8 mouse cellular contexts compared by ENCODE assay signal in the genomic region with DNA sequence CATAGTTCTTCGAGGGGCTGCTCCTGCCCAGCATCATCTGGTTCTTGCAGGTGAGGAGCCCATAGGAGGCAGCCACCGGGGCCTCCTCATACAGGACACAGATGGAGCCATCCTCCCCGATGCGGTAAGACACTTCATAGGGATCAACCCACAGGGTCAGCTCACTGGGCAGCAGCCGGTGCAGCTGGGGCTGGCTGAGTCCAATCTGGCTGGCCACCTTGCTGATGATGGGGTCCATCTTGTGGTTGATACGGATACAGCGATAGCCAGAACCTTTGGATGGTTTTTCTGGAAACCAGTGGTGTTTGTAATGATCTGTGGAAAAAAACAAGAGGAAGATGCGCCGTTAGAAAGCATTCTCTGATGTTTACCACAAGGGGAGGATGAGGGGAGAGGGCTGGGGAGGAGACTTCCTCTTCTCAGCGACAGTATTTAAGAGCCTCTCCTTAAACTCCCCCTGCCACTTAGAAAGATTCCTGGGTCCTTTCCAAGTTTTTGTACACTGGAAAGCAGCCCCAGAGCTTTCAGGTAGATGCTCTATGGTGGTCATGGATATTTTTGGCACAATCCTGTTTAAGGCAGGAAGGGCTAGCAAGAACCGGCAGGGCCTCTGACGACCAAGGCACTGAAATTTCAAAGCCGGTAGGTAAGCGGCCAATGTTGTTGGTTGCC. TPM values are rescaled to one million over a fixed set of nuclear protein-coding genes. Genes with fewer than 3 reads are reported as not detected.
A peak's percentile ranks its signal among the peaks of the same experiment; 100 is the strongest.
DNase-seq lines count a peak whose midpoint lies in the region; ATAC-seq and TF ChIP-seq lines count a peak whose summit lies in the region.

No protein-coding gene starts in this region.

- intact Hi-C loops in heart, adult 2 months (cut with DNase I), result loop anchor here (1.0 kb wide), 2 partner anchors 14 to 22 kb away; no protein-coding TSS in a partner anchor
- intact Hi-C loops in heart, postnatal 14 days (cut with DNase I), result loop anchor here (1.0 kb wide), 3 partner anchors 14 to 26 kb away; no protein-coding TSS in a partner anchor
- intact Hi-C loops in left cerebral cortex, postnatal 14 days (cut with DNase I), result loop anchor here (5.0 kb wide), 1 partner anchor 480 kb away; no protein-coding TSS in a partner anchor

- TF ChIP-seq POLR2A in heart, adult 2 months (IDR thresholded peaks at IDR 0.05; ENCODE audit: insufficient read depth, low read depth, low read length), result no peak
- peak; percentile 38; the same call in 1 of the 2 replicates for TF ChIP-seq POLR2A in bone marrow, adult 2 months (IDR thresholded peaks at IDR 0.05; ENCODE audit: borderline replicate concordance, control insufficient read depth, low read depth, low read length)

- no peak for TF ChIP-seq EP300 in heart, adult 2 months (IDR thresholded peaks at IDR 0.05; ENCODE audit: insufficient read depth, low read depth, low read length)

- no peak for ATAC-seq in forebrain, embryonic 14.5 days
- no peak for ATAC-seq in stomach, embryonic 14.5 days (ENCODE audit: insufficient number of reproducible peaks, insufficient read depth, low FRiP score, low read depth)

- peak; percentile 60 for TF ChIP-seq CTCF in heart, adult 2 months (IDR thresholded peaks at IDR 0.05)
- no peak for TF ChIP-seq CTCF in bone marrow, adult 2 months (IDR thresholded peaks at IDR 0.05; ENCODE audit: control insufficient read depth, insufficient read depth, low read length)

- H3K4me2 ChIP-seq in forebrain, embryonic 14.5 days (ENCODE audit: low read length), result peak overlapping the region; percentile 81
- H3K4me2 ChIP-seq in stomach, embryonic 14.5 days (replicated peaks; ENCODE audit: low read depth, low read length), result peak overlapping the region; percentile 76

- H3K79me2 ChIP-seq in heart, adult 2 months (replicated peaks; ENCODE audit: control insufficient read depth, insufficient read depth, low read length), result peaks cover 2% of the 10 kb centered on the region

- H3K9ac ChIP-seq in heart, adult 2 months (ENCODE audit: low read depth, low read length), result peak overlapping the region; percentile 91
- H3K9ac ChIP-seq in forebrain, embryonic 14.5 days (ENCODE audit: low read length), result peak overlapping the region; percentile 95
- H3K9ac ChIP-seq in stomach, embryonic 14.5 days (replicated peaks; ENCODE audit: low read depth, low read length), result peak overlapping the region; percentile 88

- peak; percentile 64 to 70 for DNase-seq in heart, adult 2 months
- DNase-seq in heart, postnatal 14 days, result no peak
- peak; percentile 51 for DNase-seq in forebrain, embryonic 14.5 days (ENCODE audit: low spot score)
- peak; percentile 45 for DNase-seq in kidney, adult 18-20 months
- peak; percentile 51 for DNase-seq in lung, postnatal 14 days
- no peak for DNase-seq in left cerebral cortex, postnatal 14 days (ENCODE audit: low spot score in 2 of 2)

- H3K27me3 ChIP-seq in heart, adult 2 months (ENCODE audit: control insufficient read depth, insufficient read depth, low read length), result no peaks in the 10 kb centered on the region
- no peaks in the 10 kb centered on the region for H3K27me3 ChIP-seq in forebrain, embryonic 14.5 days (replicated peaks; ENCODE audit: control insufficient read depth, insufficient read depth, low read length)
- H3K27me3 ChIP-seq in stomach, embryonic 14.5 days (ENCODE audit: control insufficient read depth, insufficient read depth, low read length), result no peaks in the 10 kb centered on the region

- H3K27ac ChIP-seq in heart, adult 2 months, result peak overlapping the region; percentile 96
- peak overlapping the region; percentile 91 for H3K27ac ChIP-seq in bone marrow, adult 2 months (ENCODE audit: control insufficient read depth, insufficient read depth, low read depth, low read length, poor library complexity)
- peak overlapping the region; percentile 84 for H3K27ac ChIP-seq in forebrain, embryonic 14.5 days (ENCODE audit: low read depth, low read length)
- no peak overlapping the region; the same call in 1 of the 2 replicates for H3K27ac ChIP-seq in stomach, embryonic 14.5 days (ENCODE audit: low read length)

- no peaks in the 10 kb centered on the region for H3K9me3 ChIP-seq in forebrain, embryonic 14.5 days (replicated peaks; ENCODE audit: control insufficient read depth, low read length)
- no peaks in the 10 kb centered on the region for H3K9me3 ChIP-seq in stomach, embryonic 14.5 days (ENCODE audit: control insufficient read depth, low read depth, low read length)

- peak overlapping the region; percentile 65 for H3K4me3 ChIP-seq in heart, adult 2 months
- H3K4me3 ChIP-seq in bone marrow, adult 2 months (replicated peaks; ENCODE audit: control insufficient read depth, low read depth, low read length), result peak overlapping the region; percentile 80
- H3K4me3 ChIP-seq in forebrain, embryonic 14.5 days (ENCODE audit: low read depth, low read length), result peak overlapping the region; percentile 87
- H3K4me3 ChIP-seq in stomach, embryonic 14.5 days (ENCODE audit: low read depth, low read length), result peak overlapping the region; percentile 75

- 7% methylated on average over 14 of the region's 14 CpGs for WGBS in heart, adult 2 months
- 3% methylated on average over 14 of the region's 14 CpGs for WGBS in bone marrow, adult 2 months
- WGBS in forebrain, embryonic 14.5 days, result 19% methylated on average over 14 of the region's 14 CpGs
- WGBS in stomach, embryonic 14.5 days, result 38% methylated on average over 14 of the region's 14 CpGs

- peaks cover 35% of the 10 kb centered on the region for H3K36me3 ChIP-seq in heart, adult 2 months (ENCODE audit: control insufficient read depth, insufficient read depth, low read length)
- peaks cover 22% of the 10 kb centered on the region for H3K36me3 ChIP-seq in forebrain, embryonic 14.5 days (ENCODE audit: control insufficient read depth, insufficient read depth, low read length)
- peaks cover 9% of the 10 kb centered on the region; the same call in 1 of the 2 replicates for H3K36me3 ChIP-seq in stomach, embryonic 14.5 days (ENCODE audit: control insufficient read depth, insufficient read depth, low read length)

- peaks cover 31% of the 10 kb centered on the region for H3K4me1 ChIP-seq in heart, adult 2 months (ENCODE audit: control insufficient read depth, insufficient read depth, low read length)
- peaks cover 1% of the 10 kb centered on the region; the same call in 1 of the 2 replicates for H3K4me1 ChIP-seq in bone marrow, adult 2 months (ENCODE audit: control insufficient read depth, insufficient read depth, low read length)
- peaks cover 39% of the 10 kb centered on the region for H3K4me1 ChIP-seq in forebrain, embryonic 14.5 days (ENCODE audit: control insufficient read depth, insufficient read depth, low read length)
- H3K4me1 ChIP-seq in stomach, embryonic 14.5 days (ENCODE audit: control insufficient read depth, insufficient read depth, low read length), result peaks cover 30% of the 10 kb centered on the region; the same call in 1 of the 2 replicates

RNA-seq across cellular contexts. Expression of gene Btg2, which starts 1.4 kb away (rescaled TPM):
- total RNA-seq in heart, adult 2 months (2021), result 10 to 100 TPM; 29.9 to 31.0 TPM
- polyA plus RNA-seq in heart, adult 2 months (2012; rRNA removed), result 33.5 and 35.9 TPM in 2 replicates
- total RNA-seq in heart, postnatal 14 days (2021), result 10 to 100 TPM; 37.3 to 47.7 TPM
- polyA plus RNA-seq in bone marrow, adult 2 months (2011; ENCODE audit: insufficient read depth, insufficient read length, low replicate concordance, missing spikeins), result 79.9 and 89.5 TPM in 2 replicates
- 67.3 and 82.6 TPM in 2 replicates for polyA plus RNA-seq in forebrain, embryonic 14.5 days (2014; fragmentation: Nextera tagmentation; extraction: Ambion mirVana)
- polyA plus RNA-seq in stomach, embryonic 14.5 days (2014; fragmentation: Nextera tagmentation; extraction: Ambion mirVana), result 55.5 and 61.4 TPM in 2 replicates
- total RNA-seq in left cerebral cortex, postnatal 14 days (2021), result 10 to 100 TPM; 14.6 to 17.5 TPM

RNA-seq across cellular contexts. Expression of gene Chit1, which starts 33.5 kb away (rescaled TPM):
- total RNA-seq in heart, adult 2 months (2021), result not detected
- 0.16 TPM in 1 of 2 replicates, not detected in the other for polyA plus RNA-seq in heart, adult 2 months (2012; rRNA removed)
- not detected for total RNA-seq in heart, postnatal 14 days (2021)
- polyA plus RNA-seq in bone marrow, adult 2 months (2011; ENCODE audit: insufficient read depth, insufficient read length, low replicate concordance, missing spikeins), result not detected in 2 replicates
- polyA plus RNA-seq in forebrain, embryonic 14.5 days (2014; fragmentation: Nextera tagmentation; extraction: Ambion mirVana), result 0.13 TPM in 1 of 2 replicates, not detected in the other
- polyA plus RNA-seq in stomach, embryonic 14.5 days (2014; fragmentation: Nextera tagmentation; extraction: Ambion mirVana), result not detected in 2 replicates
- under 1 TPM; 0.38 to 0.42 TPM for total RNA-seq in left cerebral cortex, postnatal 14 days (2021)

RNA-seq across cellular contexts. Expression of gene Fmod, which starts 40.5 kb away (rescaled TPM):
- total RNA-seq in heart, adult 2 months (2021), result 1 to 10 TPM; 9.3 to 9.4 TPM
- 14.5 and 17.0 TPM in 2 replicates for polyA plus RNA-seq in heart, adult 2 months (2012; rRNA removed)
- 10 to 100 TPM; 13.5 to 17.4 TPM for total RNA-seq in heart, postnatal 14 days (2021)
- polyA plus RNA-seq in bone marrow, adult 2 months (2011; ENCODE audit: insufficient read depth, insufficient read length, low replicate concordance, missing spikeins), result 0.31 TPM in 1 of 2 replicates, not detected in the other
- 3.3 and 7.7 TPM in 2 replicates for polyA plus RNA-seq in forebrain, embryonic 14.5 days (2014; fragmentation: Nextera tagmentation; extraction: Ambion mirVana)
- 7.2 and 7.6 TPM in 2 replicates for polyA plus RNA-seq in stomach, embryonic 14.5 days (2014; fragmentation: Nextera tagmentation; extraction: Ambion mirVana)
- 10 to 100 TPM; 16.8 to 21.8 TPM for total RNA-seq in left cerebral cortex, postnatal 14 days (2021)

Comparison
In these comparisons a context has a peak if more than half of its experiments do, and no peak if none do; other contexts are left out.
1. DNase-seq: peak in heart, adult 2 months (2 of 2), forebrain, embryonic 14.5 days (single experiment), kidney, adult 18-20 months (single experiment) and lung, postnatal 14 days (single experiment); none in heart, postnatal 14 days (0 of 2) and left cerebral cortex, postnatal 14 days (0 of 2).
2. Peak in every context shown above with its lines, with median percentiles within 50 percentile points of each other: H3K4me3 ChIP-seq and H3K9ac ChIP-seq.